Mouse (Mus musculus) limb, embryonic 10.5 days (tissue): ENCODE measurements around the gene Nacad. TPM values are rescaled to one million over a fixed set of nuclear protein-coding genes. Genes with fewer than 3 reads are reported as not detected.

Experiments used
- DNase-seq: peaks from one replicate; pipeline ENCODE4 v3.0.0-alpha.2; 2017; ENCODE audit warnings: low spot score
- H3K27ac ChIP-seq: fragments of 300-500 bp; sonication (generic); 2 replicates; pipeline ENCODE4 v1.5.1; 2016; ENCODE audit warnings: mild to moderate bottlenecking
- H3K27me3 ChIP-seq: fragments of 300-500 bp; sonication (generic); 2 replicates; pipeline ENCODE4 v1.6.1; 2016; ENCODE audit warnings: low read depth, mild to moderate bottlenecking; ENCODE audit not compliant: poor library complexity, severe bottlenecking
- H3K36me3 ChIP-seq: fragments of 300-500 bp; sonication (generic); 2 replicates; pipeline ENCODE4 v1.6.1; 2016; ENCODE audit warnings: mild to moderate bottlenecking, moderate library complexity
- H3K4me1 ChIP-seq: fragments of 300-500 bp; sonication (generic); 2 replicates; pipeline ENCODE4 v1.6.1; 2016
- H3K4me3 ChIP-seq: fragments of 300-500 bp; sonication (generic); 2 replicates; pipeline ENCODE4 v1.5.1; 2016; ENCODE audit warnings: mild to moderate bottlenecking, moderate library complexity
- H3K9me3 ChIP-seq: fragments of 300-500 bp; sonication (generic); replicated peaks from 2 replicates; pipeline ENCODE4 v1.6.1; 2016; ENCODE audit warnings: mild to moderate bottlenecking
- WGBS: fragments of 180-500 bp; shearing (Covaris S2); methylation state at CpG from one replicate; pipeline ENCODE4 v1.1.7; 2016; 5-methylcytosine and 5-hydroxymethylcytosine counted together
- polyA plus RNA-seq: library from polyadenylated mRNA; unstranded; fragments of >200 nt; fragmentation: Nextera tagmentation; extraction: Ambion mirVana; gene quantifications from 2 replicates; pipeline ENCODE4 v1.2.1, GENCODE M21; 2016

Nacad gene
- polyA plus RNA-seq, 1 experiment from 2014 or later = 0.59 TPM

- Histone ChIP-seq H3K36me3 (peaks cover 75% of the 10 kb centered on the region), H3K27ac (no peak overlapping the region), H3K4me3 (no peak overlapping the region), H3K9me3 (no peaks in the 10 kb centered on the region), H3K27me3 (no peaks in the 10 kb centered on the region), H3K4me1 (no peaks in the 10 kb centered on the region)
- DNase-seq = no peak
- 93% methylated on average over 4 of the region's 4 CpGs for WGBS
Observed at GRCm38 (mm10) chr11:6561474-6561873, 44.4 kb downstream of the Nacad start.

- Histone ChIP-seq H3K4me1 (no peaks in the 10 kb centered on the region), H3K27me3 (no peaks in the 10 kb centered on the region), H3K9me3 (no peaks in the 10 kb centered on the region), H3K27ac (no peak overlapping the region), H3K4me3 (no peak overlapping the region), H3K36me3 (peaks cover 76% of the 10 kb centered on the region)
- no peak for DNase-seq
- WGBS = 94% methylated on average over 13 of the region's 13 CpGs
Observed at GRCm38 (mm10) chr11:6560655-6561360, 45.0 kb downstream of the Nacad start.

GRCm38 (mm10) chr11:6559996-6560395 lies 45.9 kb downstream of the Nacad start:
- no peak for DNase-seq
- Histone ChIP-seq H3K4me3 (no peak overlapping the region), H3K36me3 (peaks cover 74% of the 10 kb centered on the region), H3K27ac (no peak overlapping the region), H3K27me3 (no peaks in the 10 kb centered on the region), H3K9me3 (no peaks in the 10 kb centered on the region), H3K4me1 (no peaks in the 10 kb centered on the region)
- WGBS = 98% methylated on average over 2 of the region's 2 CpGs

- no peak overlapping the region for H3K27ac ChIP-seq
- H3K27me3 ChIP-seq = no peaks in the 10 kb centered on the region
- 88% methylated on average over 3 of the region's 3 CpGs for WGBS
- H3K4me3 ChIP-seq = no peak overlapping the region
- peaks cover 72% of the 10 kb centered on the region for H3K36me3 ChIP-seq
- no peaks in the 10 kb centered on the region for H3K9me3 ChIP-seq
- H3K4me1 ChIP-seq = no peaks in the 10 kb centered on the region
- DNase-seq = no peak
Observed at GRCm38 (mm10) chr11:6558234-6558633, 47.6 kb downstream of the Nacad start.

- no peak for DNase-seq
- H3K36me3 ChIP-seq = peaks cover 62% of the 10 kb centered on the region
- H3K4me3 ChIP-seq = no peak overlapping the region
- no peaks in the 10 kb centered on the region for H3K9me3 ChIP-seq
- H3K4me1 ChIP-seq = peaks cover 18% of the 10 kb centered on the region
- 97% methylated on average over 3 of the region's 3 CpGs for WGBS
- H3K27ac ChIP-seq = no peak overlapping the region
- H3K27me3 ChIP-seq = no peaks in the 10 kb centered on the region
Observed at GRCm38 (mm10) chr11:6550201-6550600, 55.7 kb downstream of the Nacad start.

- WGBS = 94% methylated on average over 2 of the region's 2 CpGs
- Histone ChIP-seq H3K4me3 (no peak overlapping the region), H3K4me1 (peaks cover 18% of the 10 kb centered on the region), H3K9me3 (no peaks in the 10 kb centered on the region), H3K36me3 (peaks cover 61% of the 10 kb centered on the region), H3K27ac (no peak overlapping the region), H3K27me3 (no peaks in the 10 kb centered on the region)
- no peak for DNase-seq
Observed at GRCm38 (mm10) chr11:6549770-6550169, 56.1 kb downstream of the Nacad start.

Other genes starting within 250 kb of the Nacad start
- 10.9 and 12.4 TPM in 2 replicates for gene Zmiz2, start 217.0 kb downstream of the Nacad start, polyA plus RNA-seq
- gene Ppia, start 190.6 kb downstream of the Nacad start, polyA plus RNA-seq = 5,840 and 6,698 TPM in 2 replicates
- 583 and 781 TPM in 2 replicates for gene H2afv, start 161.6 kb downstream of the Nacad start, polyA plus RNA-seq
- gene Purb, start 130.1 kb downstream of the Nacad start, polyA plus RNA-seq = 15.9 and 17.9 TPM in 2 replicates
- 0.80 and 0.86 TPM in 2 replicates for gene Myo1g, start 85.1 kb downstream of the Nacad start, polyA plus RNA-seq
- 125 and 132 TPM in 2 replicates for gene Ccm2, start 59.2 kb downstream of the Nacad start, polyA plus RNA-seq
- gene Tbrg4, start 20.0 kb upstream of the Nacad start, polyA plus RNA-seq = 70.3 and 85.2 TPM in 2 replicates
- gene Wap, start 32.6 kb upstream of the Nacad start, polyA plus RNA-seq = not detected in 2 replicates
- 2.6 and 3.3 TPM in 2 replicates for gene Ramp3, start 52.5 kb upstream of the Nacad start, polyA plus RNA-seq
- not detected in 2 replicates for gene Gm11983, start 231.6 kb upstream of the Nacad start, polyA plus RNA-seq